Mouse (Mus musculus) kidney, adult 2 months (tissue): ENCODE data around the gene Sept11.

Experiments
- CTCF ChIP-seq: fragments of 200-500 bp; conservative IDR thresholded peaks from 2 replicates; pipeline ENCODE4 v1.5.1; 2011; ENCODE audit warnings: low read depth, mild to moderate bottlenecking, control low read depth, low read length, moderate library complexity, mixed read lengths; ENCODE audit not compliant: insufficient read depth, insufficient read length
- POLR2A ChIP-seq: fragments of 200-500 bp; IDR thresholded peaks from one replicate; pipeline ENCODE4 v1.6.1; 2011; ENCODE audit warnings: low read depth, low read length, control low read depth

GRCm38 (mm10) chr5:93104987-93105823 lies 12.0 kb downstream of the Sept11 start:
- no peak for TF ChIP-seq POLR2A
- TF ChIP-seq CTCF = no peak
